Comparison of ENCODE assay signal across 25 mouse cellular contexts in genomic region chr4:53564618-53565017, GRCm38 (mm10).
DNase-seq lines count a peak whose midpoint lies in the region; ATAC-seq and TF ChIP-seq lines count a peak whose summit lies in the region.
"Had no signal": no experiment of that assay in that cellular context is flagged by ENCODE, and none has a peak within 500 bp of the region (broad histone marks: within the 10 kb centered on the region; RNA-seq: fewer than 3 reads in every experiment).

No protein-coding gene starts in this region.

- ATAC-seq in frontal cortex, adult (ENCODE audit: low TSS enrichment): peak; percentile 17; the same call in 1 of the 2 replicates
- ATAC-seq in lung, embryonic 14.5 days (ENCODE audit: insufficient read depth): peak; percentile 90; the same call in 1 of the 2 replicates
- peak; percentile 71 for ATAC-seq in lung, embryonic 16.5 days (ENCODE audit: low read depth)
- ATAC-seq: activated CD4-positive, CD25-positive, alpha-beta regulatory T cell, adult 4 months; CD4-positive, CD25-positive, alpha-beta regulatory T cell, adult 4 months; forebrain, embryonic 13.5 days; Patski had no signal

- H3K27me3 ChIP-seq in lung, embryonic 14.5 days (ENCODE audit: insufficient read depth, low read length): no peaks in the 10 kb centered on the region
- no peaks in the 10 kb centered on the region for H3K27me3 ChIP-seq in lung, embryonic 16.5 days (ENCODE audit: control insufficient read depth, insufficient read depth, low read depth, low read length)
- H3K27me3 ChIP-seq: CH12.LX; embryonic facial prominence, embryonic 12.5 days; forebrain, embryonic 13.5 days; Patski had no signal

- H3K27ac ChIP-seq in lung, embryonic 14.5 days (ENCODE audit: low read depth): 0 out of 2 replicates have a peak overlapping the region, but pooled peaks have one; percentile 54
- no peak overlapping the region for H3K27ac ChIP-seq in lung, embryonic 16.5 days (ENCODE audit: low read length)
- H3K27ac ChIP-seq: embryonic facial prominence, embryonic 10.5 days; embryonic facial prominence, embryonic 12.5 days; forebrain, embryonic 13.5 days had no signal

- no peak overlapping the region for H3K4me2 ChIP-seq in lung, embryonic 14.5 days
- H3K4me2 ChIP-seq in lung, embryonic 16.5 days (ENCODE audit: low read depth, low read length): no peak overlapping the region
- H3K4me2 ChIP-seq: embryonic facial prominence, embryonic 12.5 days; forebrain, embryonic 13.5 days had no signal

- H3K36me3 ChIP-seq in lung, embryonic 14.5 days (ENCODE audit: insufficient read depth): peaks cover 8% of the 10 kb centered on the region; the same call in 1 of the 2 replicates
- H3K36me3 ChIP-seq in lung, embryonic 16.5 days (ENCODE audit: control insufficient read depth, insufficient read depth, low read length): 0 out of 2 replicates have a peak, but pooled peaks cover 2% of the 10 kb centered on the region

- WGBS in lung, embryonic 14.5 days: 37% methylated on average over 5 of the region's 5 CpGs
- 53% methylated on average over 5 of the region's 5 CpGs for WGBS in lung, embryonic 16.5 days

- no peak overlapping the region for H3K4me3 ChIP-seq in lung, embryonic 14.5 days (ENCODE audit: low read depth, low read length)
- no peak overlapping the region for H3K4me3 ChIP-seq in lung, embryonic 16.5 days (ENCODE audit: low read length)
- H3K4me3 ChIP-seq: embryonic facial prominence, embryonic 10.5 days; embryonic facial prominence, embryonic 12.5 days; forebrain, embryonic 13.5 days had no signal

- H3K9ac ChIP-seq in lung, embryonic 14.5 days: no peak overlapping the region
- H3K9ac ChIP-seq in lung, embryonic 16.5 days (ENCODE audit: low read length): no peak overlapping the region
- H3K9ac ChIP-seq: embryonic facial prominence, embryonic 12.5 days; forebrain, embryonic 13.5 days had no signal

- H3K4me1 ChIP-seq in lung, embryonic 14.5 days (ENCODE audit: insufficient read depth): no peaks in the 10 kb centered on the region
- H3K4me1 ChIP-seq in lung, embryonic 16.5 days (replicated peaks; ENCODE audit: control insufficient read depth, insufficient read depth, low read length): no peaks in the 10 kb centered on the region
- H3K4me1 ChIP-seq: embryonic facial prominence, embryonic 10.5 days; embryonic facial prominence, embryonic 12.5 days; forebrain, embryonic 13.5 days had no signal

- H3K9me3 ChIP-seq in lung, embryonic 14.5 days (ENCODE audit: low read depth, low read length): no peaks in the 10 kb centered on the region
- no peaks in the 10 kb centered on the region for H3K9me3 ChIP-seq in lung, embryonic 16.5 days (ENCODE audit: control insufficient read depth, low read length)
- H3K9me3 ChIP-seq: embryonic facial prominence, embryonic 10.5 days; embryonic facial prominence, embryonic 12.5 days; forebrain, embryonic 13.5 days; G1E had no signal

- DNase-seq in frontal cortex, adult 2 months (ENCODE audit: extremely low spot score in 1 of 2, low spot score in 1 of 2): no peak
- peak; percentile 81 for DNase-seq in lung, embryonic 14.5 days
- no peak for DNase-seq in lung, postnatal 25 days (ENCODE audit: low spot score)
- no peak for DNase-seq in lung, postnatal 4 days
- peak; percentile 7 for DNase-seq in lung, postnatal 10 days
- no peak for DNase-seq in lung, adult 18-20 months
- DNase-seq: adrenal gland, adult 8-10 months; adrenal gland, postnatal 14 days; adrenal gland, postnatal 36 days; B cell, adult 2 months; cerebellum, adult 11-12 months; cerebellum, adult 2 months; cerebellum, adult 9-10 months; cerebellum, postnatal 10 days; cerebellum, postnatal 25 days had no signal

- TF ChIP-seq CTCF in lung, embryonic 14.5 days (IDR thresholded peaks at IDR 0.05; ENCODE audit: low read depth): no peak

Comparison
In these comparisons a context has a peak if more than half of its experiments do, and no peak if none do; other contexts are left out.
1. DNase-seq: peak in lung, embryonic 14.5 days (single experiment) and lung, postnatal 10 days (single experiment); none in frontal cortex, adult 2 months (0 of 2), lung, postnatal 25 days (single experiment), lung, postnatal 4 days (0 of 2) and lung, adult 18-20 months (0 of 2).
2. ATAC-seq: peak in every context shown above with its lines; median percentile 90 in lung, embryonic 14.5 days; 71 in lung, embryonic 16.5 days; 17 in frontal cortex, adult.